Mouse (Mus musculus): ENCODE measurements at regions not wholly inside any gene's neighbourhood (a gene's known extent, or its start where the extent isn't known, plus 50 kb on each side); places are given as distances from the start of the nearest gene placed in this dataset.

GRCm38 (mm10) chr4:45586310-45586709 lies 54.0 kb upstream of the Shb start:
- H3K27me3 ChIP-seq (ENCODE audit: control insufficient read depth, insufficient read depth, low read length), result no peaks in the 10 kb centered on the region
- peaks cover 26% of the 10 kb centered on the region for H3K4me1 ChIP-seq (ENCODE audit: control insufficient read depth, insufficient read depth, insufficient read length, low read length)
- TF ChIP-seq POLR2A (IDR thresholded peaks at IDR 0.05; ENCODE audit: low read depth, low read length) (no peak), CTCF (IDR thresholded peaks at IDR 0.05; ENCODE audit: extremely low read depth, insufficient read length, insufficient replicate concordance, low read depth, low read length) (no peak)
- H3K4me3 ChIP-seq (ENCODE audit: low read depth, low read length), result no peak overlapping the region
- H3K27ac ChIP-seq (ENCODE audit: insufficient read depth, low read depth, low read length), result peak overlapping the region; percentile 73
- no peaks in the 10 kb centered on the region for H3K36me3 ChIP-seq (ENCODE audit: control insufficient read depth, insufficient read depth, low read length)
- WGBS, result 17% methylated on average over 2 of the region's 2 CpGs

GRCm38 (mm10) chr4:45585188-45585820 lies 53.0 kb upstream of the Shb start:
- no peaks in the 10 kb centered on the region for H3K36me3 ChIP-seq (ENCODE audit: control insufficient read depth, insufficient read depth, low read length)
- H3K4me1 ChIP-seq (ENCODE audit: control insufficient read depth, insufficient read depth, insufficient read length, low read length), result peaks cover 26% of the 10 kb centered on the region
- peak overlapping the region; percentile 73 for H3K27ac ChIP-seq (ENCODE audit: insufficient read depth, low read depth, low read length)
- no peak for TF ChIP-seq POLR2A (IDR thresholded peaks at IDR 0.05; ENCODE audit: low read depth, low read length)
- no peak for TF ChIP-seq CTCF (IDR thresholded peaks at IDR 0.05; ENCODE audit: extremely low read depth, insufficient read length, insufficient replicate concordance, low read depth, low read length)
- WGBS, result 23% methylated on average over 8 of the region's 8 CpGs
- H3K4me3 ChIP-seq (ENCODE audit: low read depth, low read length), result no peak overlapping the region
- H3K27me3 ChIP-seq (ENCODE audit: control insufficient read depth, insufficient read depth, low read length), result no peaks in the 10 kb centered on the region

- no peak overlapping the region for H3K27ac ChIP-seq (ENCODE audit: insufficient read depth, low read depth, low read length)
- peaks cover 27% of the 10 kb centered on the region for H3K4me1 ChIP-seq (ENCODE audit: control insufficient read depth, insufficient read depth, insufficient read length, low read length)
- H3K36me3 ChIP-seq (ENCODE audit: control insufficient read depth, insufficient read depth, low read length), result no peaks in the 10 kb centered on the region
- H3K27me3 ChIP-seq (ENCODE audit: control insufficient read depth, insufficient read depth, low read length), result no peaks in the 10 kb centered on the region
- TF ChIP-seq CTCF (IDR thresholded peaks at IDR 0.05; ENCODE audit: extremely low read depth, insufficient read length, insufficient replicate concordance, low read depth, low read length) (no peak), POLR2A (IDR thresholded peaks at IDR 0.05; ENCODE audit: low read depth, low read length) (no peak)
- H3K4me3 ChIP-seq (ENCODE audit: low read depth, low read length), result no peak overlapping the region
- 60% methylated on average over 4 of the region's 4 CpGs for WGBS
These were observed 51.7 kb upstream of the Shb start for GRCm38 (mm10) chr4:45583966-45584365.

- H3K27ac ChIP-seq (ENCODE audit: insufficient read depth, low read depth, low read length), result no peak overlapping the region
- peaks cover 32% of the 10 kb centered on the region for H3K4me1 ChIP-seq (ENCODE audit: control insufficient read depth, insufficient read depth, insufficient read length, low read length)
- no peak for TF ChIP-seq POLR2A (IDR thresholded peaks at IDR 0.05; ENCODE audit: low read depth, low read length)
- no peak for TF ChIP-seq CTCF (IDR thresholded peaks at IDR 0.05; ENCODE audit: extremely low read depth, insufficient read length, insufficient replicate concordance, low read depth, low read length)
- H3K36me3 ChIP-seq (ENCODE audit: control insufficient read depth, insufficient read depth, low read length), result no peaks in the 10 kb centered on the region
- H3K27me3 ChIP-seq (ENCODE audit: control insufficient read depth, insufficient read depth, low read length), result no peaks in the 10 kb centered on the region
- 69% methylated on average over 5 of the region's 5 CpGs for WGBS
- H3K4me3 ChIP-seq (ENCODE audit: low read depth, low read length), result no peak overlapping the region
These were observed 50.2 kb upstream of the Shb start for GRCm38 (mm10) chr4:45582496-45582895.
